Mouse (Mus musculus): ENCODE data around the gene Hist1h4d. TPM values are rescaled to one million over a fixed set of nuclear protein-coding genes. Genes with fewer than 3 reads are reported as not detected.

The Hist1h4d gene
- 100 to 1,000 TPM; 183 to 195 TPM for total RNA-seq (2023)

DNA sequence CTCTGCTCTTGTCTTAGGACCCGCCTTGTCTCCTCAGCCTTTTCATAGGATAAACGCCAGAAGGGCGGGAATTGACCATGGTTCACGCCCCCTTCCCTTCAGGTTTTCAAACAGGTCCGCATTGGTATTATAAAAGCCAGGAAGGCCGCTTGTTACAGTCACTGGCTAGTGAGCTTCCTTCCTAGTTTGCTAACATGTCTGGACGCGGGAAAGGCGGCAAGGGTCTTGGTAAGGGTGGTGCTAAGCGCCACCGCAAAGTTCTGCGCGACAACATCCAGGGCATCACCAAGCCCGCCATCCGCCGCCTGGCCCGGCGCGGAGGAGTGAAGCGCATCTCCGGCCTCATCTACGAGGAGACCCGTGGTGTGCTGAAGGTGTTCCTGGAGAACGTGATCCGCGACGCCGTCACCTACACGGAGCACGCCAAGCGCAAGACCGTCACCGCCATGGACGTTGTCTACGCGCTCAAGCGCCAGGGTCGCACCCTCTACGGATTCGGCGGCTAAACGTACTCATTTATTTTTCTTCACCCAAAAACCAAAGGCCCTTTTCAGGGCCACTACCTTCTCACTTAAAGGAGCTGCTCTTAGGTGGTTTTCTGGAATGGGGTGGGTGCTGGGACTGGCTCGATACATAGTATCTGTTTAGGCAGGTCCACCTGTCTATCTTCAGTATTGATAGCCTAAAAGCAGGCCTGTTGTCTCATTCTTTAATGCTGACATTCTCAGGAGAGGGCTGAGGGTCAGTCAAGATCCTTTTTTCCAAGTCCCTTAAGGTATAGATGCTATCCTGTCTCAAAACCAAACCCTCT is at the start of gene Hist1h4d:
TSS of gene Hist1h4d (plus strand) at position 191 of the 811 bp plus-strand sequence.

DNA sequence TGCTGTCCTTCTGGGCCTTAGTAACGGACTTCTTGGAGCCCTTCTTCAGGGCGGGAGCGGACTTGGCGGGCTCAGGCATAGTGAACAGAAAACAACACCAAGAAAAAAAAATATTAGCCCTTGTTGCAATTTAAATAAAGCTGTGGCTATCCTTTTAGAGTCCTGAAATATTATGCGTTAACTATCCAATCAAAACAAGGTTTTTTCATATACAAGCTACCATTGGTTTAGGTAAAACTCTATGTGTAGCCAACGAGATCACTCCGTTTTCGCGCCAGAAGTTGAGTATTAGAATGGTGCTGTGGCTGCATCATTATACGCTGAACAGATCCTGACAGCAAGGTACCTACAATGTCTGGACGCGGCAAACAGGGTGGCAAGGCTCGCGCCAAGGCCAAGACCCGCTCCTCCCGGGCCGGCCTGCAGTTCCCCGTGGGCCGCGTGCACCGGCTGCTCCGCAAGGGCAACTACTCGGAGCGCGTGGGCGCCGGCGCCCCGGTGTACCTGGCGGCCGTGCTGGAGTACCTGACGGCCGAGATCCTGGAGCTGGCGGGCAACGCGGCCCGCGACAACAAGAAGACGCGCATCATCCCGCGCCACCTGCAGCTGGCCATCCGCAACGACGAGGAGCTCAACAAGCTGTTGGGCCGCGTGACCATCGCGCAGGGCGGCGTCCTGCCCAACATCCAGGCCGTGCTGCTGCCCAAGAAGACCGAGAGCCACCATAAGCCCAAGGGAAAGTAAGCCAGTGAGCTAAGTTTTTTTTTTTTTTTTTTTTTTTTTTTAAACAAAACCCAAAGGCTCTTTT is 47.6 kb upstream of the Hist1h4d start, which contains the start of gene Hist1h2af:
TSS of gene Hist1h2af (plus strand) at position 347 of the 808 bp plus-strand sequence.

DNA sequence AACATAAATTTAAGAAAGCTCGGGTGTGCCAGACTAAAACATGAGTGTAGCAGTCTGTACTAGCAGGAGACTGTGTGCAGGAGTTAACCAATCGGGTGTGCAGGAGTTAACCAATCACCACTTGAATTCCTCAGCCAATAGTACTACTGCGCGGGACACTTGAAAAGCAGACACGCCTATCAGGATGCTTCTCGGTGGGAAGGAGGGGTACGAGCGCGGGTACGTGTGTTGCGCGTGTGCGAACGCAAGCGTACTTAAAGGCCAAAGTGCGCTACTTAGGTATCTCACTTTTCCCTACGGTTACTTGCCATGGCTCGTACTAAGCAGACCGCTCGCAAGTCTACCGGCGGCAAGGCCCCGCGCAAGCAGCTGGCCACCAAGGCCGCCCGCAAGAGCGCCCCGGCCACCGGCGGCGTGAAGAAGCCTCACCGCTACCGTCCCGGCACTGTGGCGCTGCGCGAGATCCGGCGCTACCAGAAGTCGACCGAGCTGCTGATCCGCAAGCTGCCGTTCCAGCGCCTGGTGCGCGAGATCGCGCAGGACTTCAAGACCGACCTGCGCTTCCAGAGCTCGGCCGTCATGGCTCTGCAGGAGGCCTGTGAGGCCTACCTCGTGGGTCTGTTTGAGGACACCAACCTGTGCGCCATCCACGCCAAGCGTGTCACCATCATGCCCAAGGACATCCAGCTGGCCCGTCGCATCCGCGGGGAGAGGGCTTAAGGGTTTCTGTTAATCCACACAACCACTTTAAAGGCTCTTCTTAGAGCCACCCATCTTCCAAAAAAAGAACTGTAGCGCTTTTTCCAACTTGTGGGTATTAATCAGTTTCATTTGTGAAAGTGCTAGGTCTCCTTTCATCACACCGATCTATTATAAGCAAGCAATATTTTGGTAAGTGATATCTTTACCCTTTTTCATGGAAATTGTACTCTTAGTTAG is 46.0 kb upstream of the Hist1h4d start, which contains the start of gene Hist1h3g:
TSS of gene Hist1h3g (plus strand) at position 286 of the 939 bp plus-strand sequence.

DNA sequence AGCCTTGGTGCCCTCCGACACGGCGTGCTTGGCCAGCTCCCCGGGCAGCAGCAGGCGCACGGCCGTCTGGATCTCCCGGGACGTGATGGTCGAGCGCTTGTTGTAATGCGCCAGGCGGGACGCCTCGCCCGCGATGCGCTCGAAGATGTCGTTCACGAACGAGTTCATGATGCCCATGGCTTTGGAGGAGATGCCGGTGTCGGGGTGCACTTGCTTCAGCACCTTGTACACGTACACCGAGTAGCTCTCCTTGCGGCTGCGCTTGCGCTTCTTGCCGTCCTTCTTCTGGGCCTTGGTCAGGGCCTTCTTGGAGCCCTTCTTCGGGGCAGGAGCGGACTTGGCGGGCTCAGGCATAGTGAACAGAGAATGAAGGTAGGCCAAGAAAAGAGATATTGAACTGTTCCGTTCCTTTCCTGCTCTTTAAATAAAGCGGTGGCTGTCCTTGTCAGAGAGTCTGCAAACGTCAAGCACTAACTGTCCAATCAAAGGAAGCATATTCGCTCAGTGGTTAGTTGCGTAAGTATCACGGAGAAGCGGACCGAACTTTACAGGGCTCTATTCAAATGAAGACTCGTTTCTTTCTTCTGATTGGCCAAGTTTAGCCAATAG is 38.3 kb upstream of the Hist1h4d start, which contains the start of gene Hist1h2bh:
TSS of gene Hist1h2bh (minus strand) at position 394 of the 609 bp plus-strand sequence.

DNA sequence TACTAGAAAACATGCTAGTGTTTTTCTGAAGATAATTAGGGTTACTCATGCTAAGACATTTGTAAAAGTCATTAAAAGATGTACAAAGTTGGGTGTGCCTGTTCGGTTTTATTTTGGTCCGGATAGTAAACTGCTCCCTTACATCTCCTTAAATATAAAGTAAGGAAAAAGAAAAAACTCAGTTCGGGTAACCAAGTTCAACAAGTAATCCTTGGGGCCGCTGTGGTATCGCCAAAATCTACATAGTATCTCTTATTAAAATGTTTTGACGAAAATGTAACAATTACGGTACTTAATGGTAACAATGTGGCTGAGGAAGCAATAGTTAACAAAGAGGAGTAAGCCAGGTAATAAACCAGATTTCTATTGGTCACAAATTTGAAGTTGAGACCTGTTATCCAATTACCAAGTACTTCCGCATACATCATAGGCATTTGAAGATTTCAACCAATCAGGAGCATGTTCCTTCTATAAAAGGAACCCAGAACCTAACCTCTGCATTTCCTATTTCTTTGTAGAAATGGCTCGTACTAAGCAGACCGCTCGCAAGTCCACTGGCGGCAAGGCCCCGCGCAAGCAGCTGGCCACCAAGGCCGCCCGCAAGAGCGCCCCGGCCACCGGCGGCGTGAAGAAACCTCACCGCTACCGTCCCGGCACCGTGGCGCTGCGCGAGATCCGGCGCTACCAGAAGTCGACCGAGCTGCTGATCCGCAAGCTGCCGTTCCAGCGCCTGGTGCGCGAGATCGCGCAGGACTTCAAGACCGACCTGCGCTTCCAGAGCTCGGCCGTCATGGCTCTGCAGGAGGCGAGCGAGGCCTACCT is 37.2 kb upstream of the Hist1h4d start, which contains the start of gene Hist1h3f:
TSS of gene Hist1h3f (plus strand) at position 88 of the 822 bp plus-strand sequence.

DNA sequence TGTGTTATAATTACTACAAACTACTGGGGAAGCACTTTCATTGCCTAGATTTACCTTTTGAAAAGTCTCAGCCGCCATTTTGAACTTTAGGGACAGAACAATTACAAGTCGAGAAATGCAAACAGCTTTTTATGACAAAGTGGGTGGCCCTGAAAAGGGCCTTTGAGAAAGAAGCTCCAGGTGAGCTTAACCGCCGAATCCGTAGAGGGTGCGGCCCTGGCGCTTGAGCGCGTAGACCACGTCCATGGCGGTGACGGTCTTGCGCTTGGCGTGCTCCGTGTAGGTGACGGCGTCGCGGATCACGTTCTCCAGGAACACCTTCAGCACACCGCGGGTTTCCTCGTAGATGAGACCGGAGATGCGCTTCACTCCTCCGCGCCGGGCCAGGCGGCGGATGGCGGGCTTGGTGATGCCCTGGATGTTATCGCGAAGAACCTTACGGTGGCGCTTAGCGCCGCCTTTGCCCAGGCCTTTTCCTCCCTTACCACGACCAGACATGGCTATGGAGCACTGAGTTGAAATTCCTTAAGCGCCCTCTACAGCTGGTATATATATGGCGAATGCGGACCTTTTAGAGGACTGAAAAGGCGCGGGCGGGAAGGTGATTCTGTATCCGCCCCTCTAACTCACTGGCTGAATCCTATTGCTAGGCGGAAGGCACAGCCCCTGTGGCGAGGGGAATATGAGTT is 30.1 kb upstream of the Hist1h4d start, which contains the start of gene Hist1h4f:
TSS of gene Hist1h4f (minus strand) at position 503 of the 689 bp plus-strand sequence.

DNA sequence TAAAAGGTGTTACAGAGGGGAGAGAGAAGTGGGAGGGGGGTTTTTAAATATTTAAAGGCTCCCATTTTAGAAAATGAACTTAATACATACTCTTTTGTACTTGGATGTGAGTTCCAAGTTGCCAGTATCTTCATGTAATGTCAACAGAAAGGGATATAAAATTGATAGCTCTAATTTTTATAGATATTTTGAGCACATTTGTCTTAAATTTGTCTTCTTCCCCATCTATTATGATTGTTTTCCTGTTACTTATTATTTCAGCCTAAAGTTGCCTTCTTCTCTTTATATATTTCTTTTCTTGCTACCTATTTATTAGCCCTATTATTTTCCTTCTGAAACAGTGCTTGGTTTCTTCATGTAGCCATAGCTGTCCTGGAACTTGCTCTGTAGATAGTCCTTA is 28.4 kb upstream of the Hist1h4d start, which contains the start of gene Hist1h1d:
TSS of gene Hist1h1d (plus strand) at position 301 of the 400 bp plus-strand sequence.

DNA sequence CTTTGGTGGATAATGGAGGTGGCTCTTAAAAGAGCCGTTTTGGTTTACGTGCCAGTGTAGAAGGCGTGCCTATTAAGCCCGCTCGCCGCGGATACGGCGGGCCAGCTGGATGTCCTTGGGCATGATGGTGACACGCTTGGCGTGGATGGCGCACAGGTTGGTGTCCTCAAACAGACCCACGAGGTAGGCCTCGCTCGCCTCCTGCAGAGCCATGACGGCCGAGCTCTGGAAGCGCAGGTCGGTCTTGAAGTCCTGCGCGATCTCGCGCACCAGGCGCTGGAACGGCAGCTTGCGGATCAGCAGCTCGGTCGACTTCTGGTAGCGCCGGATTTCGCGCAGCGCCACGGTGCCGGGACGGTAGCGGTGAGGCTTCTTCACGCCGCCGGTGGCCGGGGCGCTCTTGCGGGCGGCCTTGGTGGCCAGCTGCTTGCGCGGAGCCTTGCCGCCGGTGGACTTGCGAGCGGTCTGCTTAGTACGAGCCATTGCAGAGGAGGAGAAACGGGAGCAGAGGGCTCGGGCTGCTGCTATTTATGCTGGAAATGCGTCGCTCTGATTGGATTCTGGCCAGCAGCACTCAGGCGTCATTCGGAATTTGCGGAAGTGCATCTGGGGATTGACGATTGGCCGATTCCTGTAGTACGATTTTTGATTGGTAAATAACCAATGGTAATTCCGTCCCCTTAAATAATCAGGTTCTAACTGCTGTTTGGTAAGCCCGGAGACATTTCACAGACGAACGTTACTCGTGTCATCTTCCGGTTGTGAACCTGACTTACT is 19.3 kb upstream of the Hist1h4d start, which contains the start of gene Hist1h3e:
TSS of gene Hist1h3e (minus strand) at position 487 of the 777 bp plus-strand sequence.

DNA sequence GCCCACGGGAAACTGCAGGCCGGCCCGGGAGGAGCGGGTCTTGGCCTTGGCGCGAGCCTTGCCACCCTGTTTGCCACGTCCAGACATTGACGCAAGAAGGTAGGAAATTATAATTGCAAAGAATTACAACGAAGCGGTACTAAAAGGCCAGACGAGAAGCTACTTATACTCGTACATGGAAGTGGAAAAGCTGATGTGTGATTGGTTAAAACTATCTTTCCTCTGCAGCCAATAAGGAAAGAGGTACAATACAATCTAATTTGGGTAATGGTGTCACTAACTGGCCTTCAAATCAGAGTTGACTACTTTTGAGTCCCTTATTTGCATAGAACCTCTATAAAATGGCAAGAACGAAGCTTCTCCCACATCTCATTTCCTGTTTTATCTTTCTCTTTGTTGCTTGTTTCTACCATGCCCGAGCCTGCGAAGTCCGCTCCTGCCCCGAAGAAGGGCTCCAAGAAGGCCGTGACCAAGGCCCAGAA is 10.3 kb upstream of the Hist1h4d start, which contains the start of the genes Hist1h2ae and Hist1h2bg:
TSS of gene Hist1h2ae (minus strand) at position 199 of the 482 bp plus-strand sequence.
TSS of gene Hist1h2bg (plus strand) at position 375 of the 482 bp plus-strand sequence.

DNA sequence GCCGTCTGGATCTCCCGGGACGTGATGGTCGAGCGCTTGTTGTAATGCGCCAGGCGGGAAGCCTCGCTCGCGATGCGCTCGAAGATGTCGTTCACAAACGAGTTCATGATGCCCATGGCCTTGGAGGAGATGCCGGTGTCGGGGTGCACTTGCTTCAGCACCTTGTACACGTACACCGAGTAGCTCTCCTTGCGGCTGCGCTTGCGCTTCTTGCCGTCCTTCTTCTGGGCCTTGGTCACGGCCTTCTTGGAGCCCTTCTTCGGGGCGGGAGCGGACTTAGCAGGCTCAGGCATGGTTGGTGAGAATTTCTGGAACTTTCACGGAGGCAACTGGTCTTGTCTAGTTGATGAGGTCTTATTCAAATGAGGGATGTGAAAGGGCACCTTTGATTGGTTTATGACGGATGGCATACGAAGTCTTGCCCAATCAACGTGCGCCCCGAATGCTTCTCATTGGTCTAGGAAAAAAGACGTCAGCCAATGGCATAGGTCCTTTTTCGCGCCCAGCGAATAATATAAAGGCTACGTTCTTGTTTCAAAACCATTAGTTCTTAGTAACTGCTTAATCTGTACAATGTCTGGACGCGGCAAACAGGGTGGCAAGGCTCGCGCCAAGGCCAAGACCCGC is 7.4 kb upstream of the Hist1h4d start, which contains the start of the genes Hist1h2bf and Hist1h2ad:
TSS of gene Hist1h2bf (minus strand) at position 299 of the 627 bp plus-strand sequence.
TSS of gene Hist1h2ad (plus strand) at position 484 of the 627 bp plus-strand sequence.

DNA sequence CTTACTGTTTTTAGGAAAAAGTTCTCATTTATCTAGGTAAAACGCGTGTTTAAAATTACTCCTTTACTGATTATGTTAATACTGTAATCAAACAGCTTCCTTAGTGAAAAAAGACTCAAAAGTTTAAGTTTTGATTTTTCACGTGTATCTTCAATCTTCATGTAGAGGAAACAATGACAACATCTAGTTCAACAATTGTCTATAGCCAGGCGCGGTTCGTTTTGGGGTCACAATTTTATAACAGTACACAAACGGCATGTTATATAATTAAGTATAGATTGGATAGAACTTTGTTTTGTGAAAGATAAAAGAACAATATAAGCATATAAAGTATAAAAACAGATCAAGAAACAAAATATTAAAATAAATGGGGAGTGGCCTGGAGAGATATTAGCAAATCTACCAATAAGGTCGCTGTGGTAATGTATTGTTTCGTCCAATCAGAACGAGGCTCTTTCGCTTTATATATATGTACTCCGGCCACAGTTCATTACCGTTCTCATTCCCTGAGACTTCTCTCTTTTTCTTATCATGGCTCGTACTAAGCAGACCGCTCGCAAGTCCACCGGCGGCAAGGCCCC is 6.0 kb upstream of the Hist1h4d start, which contains the start of gene Hist1h3d:
TSS of gene Hist1h3d (plus strand) at position 493 of the 581 bp plus-strand sequence.

DNA sequence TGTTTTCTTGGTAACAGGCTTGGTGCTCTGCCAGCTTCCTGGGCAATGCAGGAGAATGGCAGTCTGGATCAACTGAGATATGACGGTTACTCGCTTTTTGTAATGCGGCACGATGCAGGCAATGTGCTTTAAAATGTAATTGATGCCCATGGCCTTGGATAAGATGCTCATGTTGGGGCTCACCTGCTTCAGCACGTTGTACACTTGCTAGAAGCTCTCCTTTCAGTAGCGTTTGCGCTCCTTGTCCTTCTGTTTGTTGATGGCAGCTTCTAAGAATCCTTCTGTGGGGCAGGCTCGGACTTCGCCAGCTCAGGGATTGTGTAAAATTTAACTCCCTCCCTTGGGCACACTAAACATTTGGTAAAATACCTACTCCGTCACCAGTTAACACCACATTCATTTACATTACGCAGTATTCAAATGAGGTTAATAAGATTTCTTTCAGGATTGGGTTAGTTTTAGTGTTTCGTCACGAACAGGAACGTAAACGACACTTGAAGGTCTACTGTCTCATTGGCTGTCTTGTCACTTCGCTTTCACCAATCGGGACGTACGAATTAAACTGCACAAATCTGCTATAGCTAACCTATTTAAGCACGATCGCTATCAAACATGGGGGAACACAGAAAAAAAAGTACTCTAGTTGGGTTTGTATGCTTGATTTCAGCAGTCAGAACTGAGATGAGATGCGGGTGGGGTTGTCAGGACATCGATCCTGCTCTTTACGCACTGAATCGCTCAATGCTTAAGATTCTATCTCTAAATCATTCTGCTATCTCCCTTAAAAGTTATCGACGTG is 39.5 kb downstream of the Hist1h4d start, which contains the start of gene Hist1h2be:
TSS of gene Hist1h2be (minus strand) at position 392 of the 799 bp plus-strand sequence.

DNA sequence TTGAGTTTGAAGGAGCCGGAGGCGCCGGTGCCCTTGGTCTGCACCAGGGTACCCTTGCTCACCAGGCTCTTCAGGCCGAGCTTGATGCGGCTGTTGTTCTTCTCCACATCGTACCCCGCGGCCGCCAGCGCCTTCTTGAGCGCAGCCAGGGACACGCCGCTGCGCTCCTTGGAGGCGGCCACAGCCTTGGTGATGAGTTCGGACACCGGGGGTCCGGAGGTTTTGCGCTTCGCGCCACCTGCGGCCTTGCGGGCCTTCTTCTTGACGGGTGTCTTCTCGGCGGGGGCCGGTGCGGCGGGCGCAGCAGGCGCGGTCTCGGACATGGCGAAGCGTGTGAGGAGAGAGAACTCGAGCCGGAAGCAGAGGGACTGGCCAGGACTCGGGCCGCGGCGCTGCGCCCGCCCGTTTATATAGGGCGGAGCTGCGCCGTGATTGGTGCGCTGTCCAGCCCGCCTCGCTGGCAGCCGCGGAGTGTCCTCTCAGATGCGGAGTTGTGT is 40.8 kb downstream of the Hist1h4d start, which contains the start of gene Hist1h1e:
TSS of gene Hist1h1e (minus strand) at position 384 of the 497 bp plus-strand sequence.

All from B cell, adult 67 days (primary cell).